Mouse (Mus musculus) inflammation-experienced regulatory T-cells, adult 6 months (primary cell): Measurements from ENCODE around the gene Ccdc9b. TPM values are rescaled to one million over a fixed set of nuclear protein-coding genes. Genes with fewer than 3 reads are reported as not detected.

Experiments used
- ATAC-seq: one replicate; pipeline ENCODE4 v1.8.0; 2017
- polyA plus RNA-seq, 3 experiments: library from polyadenylated mRNA; unstranded; fragments of 100-300 nt; shearing (Covaris generic); gene quantifications; one replicate each; pipeline ENCODE4 v1.2.1; 2017

Ccdc9b gene
- polyA plus RNA-seq, 3 experiments from 2014 or later = 0.16 to 0.30 TPM; not detected in 1

- peak; percentile 38 for ATAC-seq
Observed at GRCm38 (mm10) chr2:118745915-118746901, 16.3 kb downstream of the Ccdc9b start.

DNA sequence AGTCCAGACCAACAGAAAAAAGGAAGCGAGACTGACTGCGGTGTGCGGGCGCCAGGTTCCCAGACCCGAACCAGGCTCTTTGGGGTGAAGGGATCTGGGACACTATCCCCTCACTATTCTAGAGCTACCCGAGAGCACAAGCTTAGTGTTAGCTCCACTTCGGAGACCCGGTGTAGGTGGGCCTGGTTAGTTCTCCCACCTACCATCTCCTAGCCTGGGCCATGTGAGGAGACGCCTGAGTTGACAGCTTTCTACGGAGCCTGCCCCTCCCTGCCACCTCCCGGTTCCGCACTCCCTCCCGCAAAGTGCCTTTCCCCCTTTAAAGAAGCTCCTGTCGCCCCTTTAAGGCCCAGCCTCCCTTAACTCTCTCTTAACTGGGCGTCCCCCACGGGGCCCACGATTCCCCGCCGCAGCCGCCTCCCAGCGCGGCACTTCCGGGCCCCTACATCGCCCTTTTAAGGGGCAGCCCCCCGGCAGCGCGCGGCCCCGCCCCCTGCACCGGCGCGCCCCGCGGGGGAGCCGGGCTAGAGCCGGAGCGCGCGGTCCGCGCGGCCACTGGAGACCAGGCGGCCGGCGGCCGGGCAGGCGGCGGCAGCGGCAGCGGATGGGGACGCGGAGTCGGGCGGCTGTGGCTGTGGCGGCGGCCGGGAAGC, 17.1 kb downstream of the Ccdc9b start, which contains the start of gene Inafm2:
Gene Inafm2 (plus strand): TSS at position 527 of the 653 bp plus-strand sequence.
- ATAC-seq = peak; percentile 87

DNA sequence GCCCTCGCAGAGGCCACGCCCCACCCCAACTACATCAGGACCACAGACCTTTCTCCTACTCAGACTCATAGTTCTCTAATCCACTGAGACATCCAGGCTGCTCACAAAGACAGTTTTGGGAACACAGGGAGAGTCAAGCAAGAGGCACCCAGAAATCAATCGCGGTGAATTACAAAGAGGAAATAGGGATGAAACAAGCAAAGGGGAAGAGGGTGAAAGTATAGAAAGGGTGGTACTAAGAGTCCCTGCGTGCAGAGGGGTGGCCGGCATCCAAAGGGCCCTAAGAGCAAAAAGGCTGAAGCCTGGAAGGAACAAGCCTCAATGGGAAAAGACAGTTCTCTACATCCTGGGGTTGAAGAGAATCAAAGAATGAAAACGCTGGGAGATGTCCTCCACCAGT, 17.8 kb downstream of the Ccdc9b start:
- no peak for ATAC-seq

GRCm38 (mm10) chr2:118743261-118743943, 19.1 kb downstream of the Ccdc9b start:
- ATAC-seq = peak; percentile 47

GRCm38 (mm10) chr2:118741183-118741582, 21.3 kb downstream of the Ccdc9b start:
- no peak for ATAC-seq

- ATAC-seq = no peak
Observed at GRCm38 (mm10) chr2:118740341-118740740, 22.1 kb downstream of the Ccdc9b start.

GRCm38 (mm10) chr2:118733341-118733740, 29.1 kb downstream of the Ccdc9b start:
- ATAC-seq = no peak

- no peak for ATAC-seq
Observed at GRCm38 (mm10) chr2:118731981-118732380, 30.5 kb downstream of the Ccdc9b start.

DNA sequence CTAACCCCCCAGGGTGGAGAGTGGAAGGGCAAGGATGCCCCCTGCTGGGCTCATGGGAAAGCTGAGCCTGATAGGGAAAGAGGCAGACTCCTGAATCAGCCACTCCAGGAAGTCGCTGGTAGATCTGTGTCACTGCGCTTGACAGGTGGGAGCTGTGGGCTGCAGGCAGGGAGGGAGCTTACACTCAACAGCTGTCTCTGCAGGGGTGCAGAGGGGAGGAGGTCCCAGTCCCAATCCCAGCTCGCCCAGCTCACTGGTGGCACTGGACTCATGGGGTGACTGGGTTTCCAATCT, 31.9 kb downstream of the Ccdc9b start:
- peak; percentile 23 for ATAC-seq

DNA sequence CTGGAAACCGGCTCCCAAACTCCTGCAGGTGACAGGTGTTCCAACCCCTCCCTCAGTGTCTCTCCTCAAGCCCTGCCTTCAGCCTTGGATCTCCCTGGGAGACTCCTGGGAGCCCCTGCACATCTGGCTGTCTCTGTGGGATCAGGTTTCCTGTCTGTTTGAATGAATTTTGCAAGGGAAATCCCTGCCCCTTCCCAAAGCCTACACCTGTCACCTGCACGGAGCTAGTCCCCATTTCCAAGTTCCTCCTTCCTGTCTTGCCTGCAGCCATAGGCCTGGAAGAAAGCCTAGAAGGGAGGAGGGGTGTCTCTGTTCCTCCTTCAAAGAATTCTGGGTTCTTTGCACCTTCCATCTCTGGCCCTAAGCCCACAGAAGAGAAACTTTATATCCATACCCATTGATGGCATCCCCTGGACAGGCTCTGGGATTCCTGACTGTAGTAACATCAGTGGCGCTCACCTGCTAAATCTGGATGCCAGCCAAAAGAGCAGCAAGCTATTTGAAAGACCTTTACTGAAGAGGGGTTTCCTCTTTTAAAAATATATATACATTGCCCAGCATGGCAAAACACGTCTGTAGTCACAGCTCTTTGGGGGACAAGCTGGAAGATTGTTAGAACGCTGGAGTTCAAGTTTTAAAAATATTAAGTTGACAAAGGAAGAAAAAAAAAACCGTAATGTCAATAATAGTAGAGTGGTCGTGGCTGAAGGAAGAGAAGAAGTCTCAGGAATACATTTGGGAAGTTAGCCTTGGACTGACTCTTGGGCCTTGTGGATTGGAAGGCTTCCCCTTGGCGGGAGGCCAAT, 32.4 kb downstream of the Ccdc9b start:
- no peak for ATAC-seq

GRCm38 (mm10) chr2:118729194-118729593, 33.3 kb downstream of the Ccdc9b start:
- ATAC-seq = no peak

DNA sequence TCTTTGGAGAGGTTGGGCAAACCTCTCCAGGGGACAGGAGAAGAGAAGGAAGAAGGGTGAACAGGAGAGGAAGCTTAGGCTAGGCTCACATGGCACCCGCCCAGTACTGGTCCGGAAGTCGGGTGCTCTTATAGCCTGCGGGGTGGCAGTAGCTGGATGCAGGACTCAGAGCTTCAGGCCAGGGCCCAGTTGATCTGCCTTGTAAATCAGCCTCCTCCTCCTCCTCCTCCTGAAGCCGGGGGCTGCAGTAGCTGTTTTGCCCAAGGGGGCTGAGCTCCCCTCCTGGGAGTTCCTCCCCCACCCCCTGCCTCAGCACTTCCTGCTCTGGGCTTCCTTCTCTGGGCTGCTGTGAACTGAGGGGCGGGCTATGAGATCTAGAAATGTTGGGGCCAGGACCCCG, 34.1 kb downstream of the Ccdc9b start, which contains the start of gene Plcb2:
Gene Plcb2 (minus strand): TSS at position 102 of the 400 bp plus-strand sequence.
- peak; percentile 81 for ATAC-seq

DNA sequence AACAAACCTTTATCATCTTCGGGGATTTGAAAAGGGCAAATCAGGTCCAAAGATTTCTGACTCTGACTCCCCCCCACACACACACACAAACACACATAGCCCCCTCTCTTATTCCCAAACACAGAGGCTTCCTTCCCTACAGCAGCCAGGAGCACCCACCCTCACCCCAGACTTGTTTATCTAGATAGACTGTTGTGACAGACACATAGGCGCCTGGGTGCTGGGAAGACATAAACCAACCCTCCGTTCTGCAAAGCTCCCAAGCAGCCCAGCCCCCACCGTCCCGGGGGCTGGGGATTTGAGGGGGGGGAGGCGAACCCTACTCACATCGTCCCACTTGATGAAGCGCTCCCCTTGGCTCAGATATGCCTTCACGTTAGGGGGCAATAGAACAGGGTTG, 34.5 kb downstream of the Ccdc9b start:
- ATAC-seq = no peak

GRCm38 (mm10) chr2:118726873-118727272, 35.6 kb downstream of the Ccdc9b start:
- no peak for ATAC-seq

DNA sequence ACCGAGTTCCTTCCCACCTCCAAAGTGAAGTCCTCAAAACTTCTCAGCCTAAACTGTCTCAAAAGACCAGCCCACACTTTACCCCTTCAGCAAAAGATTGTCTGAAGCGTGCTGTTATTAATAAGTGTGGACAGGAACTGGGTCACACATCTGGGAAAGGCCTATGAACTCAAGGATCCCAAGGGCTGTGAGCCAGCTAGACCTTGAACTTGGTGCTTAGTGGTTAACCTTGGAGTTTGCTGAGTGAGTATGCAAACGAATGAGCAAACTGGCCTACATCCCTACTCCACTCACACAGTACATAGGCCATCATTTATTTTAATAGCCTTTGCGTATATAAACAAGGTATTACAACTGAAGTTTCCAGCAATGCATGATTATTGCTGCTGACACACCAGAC, 37.0 kb downstream of the Ccdc9b start:
- ATAC-seq = no peak

GRCm38 (mm10) chr2:118723693-118724486, 38.6 kb downstream of the Ccdc9b start:
- ATAC-seq = no peak

- no peak for ATAC-seq
Observed at GRCm38 (mm10) chr2:118716677-118717076, 45.8 kb downstream of the Ccdc9b start.

DNA sequence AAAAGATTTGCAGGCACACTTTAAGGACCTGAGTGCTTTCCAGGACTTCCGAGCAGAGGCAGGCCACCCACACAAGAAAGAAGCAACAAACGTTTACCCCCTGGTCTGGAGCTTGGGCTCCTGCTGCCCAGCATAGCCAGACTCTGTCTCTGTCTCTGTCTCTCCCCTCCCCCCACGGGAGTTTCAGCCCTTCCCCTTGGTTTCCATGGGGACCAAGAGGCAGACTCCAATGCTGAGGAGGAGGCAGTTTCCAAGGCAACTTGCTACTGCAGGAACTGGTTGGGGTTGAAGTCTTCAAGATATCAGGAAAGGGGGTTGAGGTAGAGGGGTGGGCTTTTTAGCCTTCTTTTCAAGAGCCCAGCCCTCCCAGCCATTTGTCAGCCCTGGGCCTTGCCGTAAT, 48.2 kb downstream of the Ccdc9b start:
- ATAC-seq = no peak

DNA sequence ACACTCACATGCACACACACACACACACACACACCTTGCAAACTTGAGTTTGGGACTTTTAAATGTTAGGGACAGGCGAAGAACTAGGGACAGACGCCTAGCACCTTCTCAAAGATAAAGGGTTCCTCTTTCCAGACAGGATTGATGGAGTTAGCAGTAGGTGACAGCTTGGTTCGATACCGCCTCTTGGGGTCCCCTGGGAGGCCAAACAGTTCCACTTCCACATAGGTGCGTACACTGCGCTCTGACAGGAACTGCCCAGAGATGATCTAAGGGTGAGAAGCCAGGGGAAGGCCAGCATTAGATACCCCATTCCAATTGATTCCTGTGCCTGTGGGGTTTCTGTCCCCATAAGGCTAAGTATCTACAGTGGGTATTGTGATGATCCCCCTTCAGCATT, 48.8 kb downstream of the Ccdc9b start:
- ATAC-seq = no peak

GRCm38 (mm10) chr2:118711038-118711494, 51.4 kb downstream of the Ccdc9b start:
- no peak for ATAC-seq

DNA sequence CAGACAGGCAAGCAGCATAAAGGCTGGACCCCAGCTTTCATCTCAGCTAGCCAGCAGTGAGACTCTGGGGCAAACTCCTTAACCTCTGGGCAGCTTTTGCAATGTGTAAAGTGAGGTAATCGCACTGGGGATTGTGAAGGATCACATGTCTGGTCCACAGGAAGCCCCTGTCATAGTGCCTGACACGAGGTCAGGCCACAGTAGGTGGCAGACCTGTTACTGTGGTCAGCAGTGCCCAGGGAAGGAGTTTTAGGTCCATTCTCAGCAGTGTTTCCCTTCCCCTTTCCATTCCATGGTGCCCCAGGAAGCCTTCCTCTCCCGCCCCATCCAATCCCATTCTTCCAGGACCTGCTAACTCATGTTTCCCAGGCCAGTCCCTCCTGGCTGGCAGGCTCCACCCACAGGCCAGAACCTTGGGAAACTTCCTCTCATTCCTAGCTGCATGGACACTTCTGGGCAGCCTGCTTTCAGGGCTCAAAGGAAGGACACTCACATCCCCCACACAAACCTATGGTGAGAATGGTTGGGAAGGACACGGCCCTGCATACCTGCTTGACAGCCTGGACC, 52.7 kb downstream of the Ccdc9b start:
- ATAC-seq = no peak
